Mouse (Mus musculus): ENCODE results near the gene Rac1. TPM values are rescaled to one million over a fixed set of nuclear protein-coding genes. Genes with fewer than 3 reads are reported as not detected.
A peak's percentile ranks its signal among the peaks of the same experiment; 100 is the strongest.
"Not testable (repeated sequence)": the region's sequence is repeated elsewhere in the genome, so short reads cannot be mapped to it uniquely, and the experiment has no call there.

The Rac1 gene
- polyA plus RNA-seq (2015; fragmentation: Nextera tagmentation; extraction: Ambion mirVana) = 439 and 450 TPM in 2 replicates

GRCm38 (mm10) chr5:143527486-143528307 is at the start of gene Rac1:
Gene Rac1 (minus strand): TSS chr5:143528036.
- TF ChIP-seq EP300 (IDR thresholded peaks at IDR 0.05) (no peak), CTCF (IDR thresholded peaks at IDR 0.05) (no peak)
- H3K36me3 ChIP-seq (ENCODE audit: insufficient read depth, low read length) = no peaks in the 10 kb centered on the region
- peak within 1 kb of the TSS; percentile 100 for H3K27ac ChIP-seq (ENCODE audit: low read length)
- under 1% methylated on average over 47 of the region's 105 CpGs for WGBS
- DNase-seq (ENCODE audit: low spot score) (peak; percentile 97), ATAC-seq (peak; percentile 98)
- H3K4me2 ChIP-seq (replicated peaks; ENCODE audit: low read depth, low read length) = peak within 1 kb of the TSS; percentile 76
- peak within 1 kb of the TSS; percentile 100 for H3K9ac ChIP-seq (replicated peaks; ENCODE audit: low read depth)
- H3K9me3 ChIP-seq (ENCODE audit: low read length) = no peaks in the 10 kb centered on the region
- H3K4me3 ChIP-seq (ENCODE audit: low read depth, low read length) = peak within 1 kb of the TSS; percentile 99
- peaks cover 15% of the 10 kb centered on the region for H3K4me1 ChIP-seq (ENCODE audit: insufficient read depth, low read depth, low read length)
- no peaks in the 10 kb centered on the region for H3K27me3 ChIP-seq (replicated peaks; ENCODE audit: insufficient read depth, low read length)

GRCm38 (mm10) chr5:143574261-143575178 is 46.7 kb upstream of the Rac1 start:
- ATAC-seq (peak; percentile 83), DNase-seq (ENCODE audit: low spot score) (peak; percentile 75)
- Histone ChIP-seq H3K9ac (replicated peaks; ENCODE audit: low read depth) (no peak overlapping the region), H3K4me3 (ENCODE audit: low read depth, low read length) (no peak overlapping the region), H3K27me3 (replicated peaks; ENCODE audit: insufficient read depth, low read length) (no peaks in the 10 kb centered on the region), H3K27ac (ENCODE audit: low read length) (peak overlapping the region; percentile 79), H3K36me3 (ENCODE audit: insufficient read depth, low read length) (no peaks in the 10 kb centered on the region), H3K9me3 (ENCODE audit: low read length) (no peaks in the 10 kb centered on the region), H3K4me1 (ENCODE audit: insufficient read depth, low read depth, low read length) (peaks cover 3% of the 10 kb centered on the region; the same call in 1 of the 2 replicates), H3K4me2 (replicated peaks; ENCODE audit: low read depth, low read length) (no peak overlapping the region)
- no peak for TF ChIP-seq CTCF (IDR thresholded peaks at IDR 0.05)
- TF ChIP-seq EP300 (IDR thresholded peaks at IDR 0.05) = peak; percentile 77
- 38% methylated on average over 19 of the region's 19 CpGs for WGBS

- WGBS = 93% methylated on average over 4 of the region's 4 CpGs
- DNase-seq (ENCODE audit: low spot score) (no peak), ATAC-seq (no peak)
- Histone ChIP-seq H3K4me3 (ENCODE audit: low read depth, low read length) (no peak overlapping the region), H3K4me1 (ENCODE audit: insufficient read depth, low read depth, low read length) (peaks cover 3% of the 10 kb centered on the region; the same call in 1 of the 2 replicates), H3K9me3 (ENCODE audit: low read length) (no peaks in the 10 kb centered on the region), H3K27me3 (replicated peaks; ENCODE audit: insufficient read depth, low read length) (no peaks in the 10 kb centered on the region), H3K36me3 (ENCODE audit: insufficient read depth, low read length) (no peaks in the 10 kb centered on the region), H3K27ac (ENCODE audit: low read length) (0 out of 2 replicates have a peak overlapping the region, but pooled peaks have one; percentile 20), H3K4me2 (replicated peaks; ENCODE audit: low read depth, low read length) (no peak overlapping the region), H3K9ac (replicated peaks; ENCODE audit: low read depth) (no peak overlapping the region)
- TF ChIP-seq EP300 (IDR thresholded peaks at IDR 0.05) (no peak), CTCF (IDR thresholded peaks at IDR 0.05) (no peak)
Observed at GRCm38 (mm10) chr5:143573067-143573466, 45.2 kb upstream of the Rac1 start.

- DNase-seq (ENCODE audit: low spot score) (peak; percentile 93), ATAC-seq (peak; percentile 73)
- Histone ChIP-seq H3K4me2 (replicated peaks; ENCODE audit: low read depth, low read length) (no peak overlapping the region), H3K4me1 (ENCODE audit: insufficient read depth, low read depth, low read length) (peaks cover 3% of the 10 kb centered on the region; the same call in 1 of the 2 replicates), H3K9ac (replicated peaks; ENCODE audit: low read depth) (no peak overlapping the region), H3K27ac (ENCODE audit: low read length) (peak overlapping the region; percentile 74), H3K27me3 (replicated peaks; ENCODE audit: insufficient read depth, low read length) (no peaks in the 10 kb centered on the region), H3K9me3 (ENCODE audit: low read length) (no peaks in the 10 kb centered on the region), H3K36me3 (ENCODE audit: insufficient read depth, low read length) (no peaks in the 10 kb centered on the region), H3K4me3 (ENCODE audit: low read depth, low read length) (no peak overlapping the region)
- 37% methylated on average over 5 of the region's 5 CpGs for WGBS
- peak; percentile 95 for TF ChIP-seq EP300 (IDR thresholded peaks at IDR 0.05)
- no peak; the same call in none of the 2 replicates for TF ChIP-seq CTCF (IDR thresholded peaks at IDR 0.05)
Observed at GRCm38 (mm10) chr5:143572195-143572594, 44.4 kb upstream of the Rac1 start.

- no peaks in the 10 kb centered on the region for H3K36me3 ChIP-seq (ENCODE audit: insufficient read depth, low read length)
- DNase-seq (ENCODE audit: low spot score) = peak; percentile 90
- TF ChIP-seq CTCF (IDR thresholded peaks at IDR 0.05) (peak; percentile 98), EP300 (IDR thresholded peaks at IDR 0.05) (no peak)
- no peak for ATAC-seq
- H3K27ac ChIP-seq (ENCODE audit: low read length) = no peak overlapping the region
- no peak overlapping the region for H3K4me2 ChIP-seq (replicated peaks; ENCODE audit: low read depth, low read length)
- H3K4me1 ChIP-seq (ENCODE audit: insufficient read depth, low read depth, low read length) = peaks cover 3% of the 10 kb centered on the region; the same call in 1 of the 2 replicates
- no peaks in the 10 kb centered on the region for H3K27me3 ChIP-seq (replicated peaks; ENCODE audit: insufficient read depth, low read length)
- no peaks in the 10 kb centered on the region for H3K9me3 ChIP-seq (ENCODE audit: low read length)
- no peak overlapping the region for H3K9ac ChIP-seq (replicated peaks; ENCODE audit: low read depth)
- H3K4me3 ChIP-seq (ENCODE audit: low read depth, low read length) = no peak overlapping the region
- WGBS = 13% methylated on average over 6 of the region's 6 CpGs
Observed at GRCm38 (mm10) chr5:143567860-143568259, 40.0 kb upstream of the Rac1 start.

- Histone ChIP-seq H3K36me3 (ENCODE audit: insufficient read depth, low read length) (no peaks in the 10 kb centered on the region), H3K4me3 (ENCODE audit: low read depth, low read length) (no peak overlapping the region), H3K9me3 (ENCODE audit: low read length) (no peaks in the 10 kb centered on the region), H3K27me3 (replicated peaks; ENCODE audit: insufficient read depth, low read length) (no peaks in the 10 kb centered on the region), H3K27ac (ENCODE audit: low read length) (no peak overlapping the region), H3K4me2 (replicated peaks; ENCODE audit: low read depth, low read length) (no peak overlapping the region), H3K4me1 (ENCODE audit: insufficient read depth, low read depth, low read length) (peaks cover 3% of the 10 kb centered on the region; the same call in 1 of the 2 replicates), H3K9ac (replicated peaks; ENCODE audit: low read depth) (no peak overlapping the region)
- DNase-seq (ENCODE audit: low spot score) = no peak
- 91% methylated on average over 5 of the region's 5 CpGs for WGBS
- TF ChIP-seq CTCF (IDR thresholded peaks at IDR 0.05) = no peak
- no peak for TF ChIP-seq EP300 (IDR thresholded peaks at IDR 0.05)
- ATAC-seq = no peak
Observed at GRCm38 (mm10) chr5:143567258-143567670, 39.4 kb upstream of the Rac1 start.

- H3K27me3 ChIP-seq (replicated peaks; ENCODE audit: insufficient read depth, low read length); DNase-seq (ENCODE audit: low spot score); H3K4me3 ChIP-seq (ENCODE audit: low read depth, low read length); H3K9ac ChIP-seq (replicated peaks; ENCODE audit: low read depth); H3K9me3 ChIP-seq (ENCODE audit: low read length); ATAC-seq; H3K36me3 ChIP-seq (ENCODE audit: insufficient read depth, low read length); H3K27ac ChIP-seq (ENCODE audit: low read length); H3K4me1 ChIP-seq (ENCODE audit: insufficient read depth, low read depth, low read length); H3K4me2 ChIP-seq (replicated peaks; ENCODE audit: low read depth, low read length): not testable (repeated sequence)
- 77% methylated on average over 6 of the region's 6 CpGs for WGBS
Observed at GRCm38 (mm10) chr5:143566804-143567203, 39.0 kb upstream of the Rac1 start.

Data from lung, postnatal 0 days (tissue).